Mouse (Mus musculus) G1E (cell line): ENCODE measurements around the gene Cpne2. TPM values are rescaled to one million over a fixed set of nuclear protein-coding genes. Genes with fewer than 3 reads are reported as not detected.

ENCODE experiments used
- ATAC-seq: 2 replicates; pipeline ENCODE4 v1.8.0; 2016; ENCODE audit warnings: mild to moderate bottlenecking; ENCODE audit not compliant: insufficient number of reproducible peaks, poor library complexity, low FRiP score, severe bottlenecking; ENCODE audit errors: extremely low read depth
- DNase-seq: peaks from one replicate; pipeline ENCODE4 v3.0.0; 2012; ENCODE audit warnings: low spot score
- H3K27me3 ChIP-seq: 2 replicates; pipeline ENCODE4 v1.6.1; 2012; ENCODE audit warnings: mild to moderate bottlenecking, low read length, inconsistent platforms; ENCODE audit not compliant: insufficient read depth
- H3K36me3 ChIP-seq: replicated peaks from 2 replicates; pipeline ENCODE3; 2012; ENCODE audit warnings: mild to moderate bottlenecking, inconsistent platforms
- H3K4me1 ChIP-seq: 2 replicates; pipeline ENCODE4 v1.6.1; 2012; ENCODE audit warnings: low read depth, low read length, inconsistent platforms, mixed read lengths; ENCODE audit not compliant: insufficient read depth
- H3K4me3 ChIP-seq: 2 replicates; pipeline ENCODE4 v1.5.1; 2012; ENCODE audit warnings: low read depth, mild to moderate bottlenecking, inconsistent platforms, low read length, moderate library complexity, mixed read lengths
- H3K9me3 ChIP-seq: replicated peaks from 2 replicates; pipeline ENCODE4 v1.6.1; 2012; ENCODE audit warnings: inconsistent platforms
- CTCF ChIP-seq: IDR thresholded peaks from 2 replicates; pipeline ENCODE4 v1.5.1; 2012; ENCODE audit warnings: low read depth, low read length, inconsistent platforms, mixed read lengths
- GATA1 ChIP-seq: IDR thresholded peaks from 2 replicates; pipeline ENCODE4 v1.6.1; 2012; ENCODE audit warnings: borderline replicate concordance, low read length, inconsistent platforms, mixed read lengths
- GATA2 ChIP-seq: IDR thresholded peaks from 2 replicates; pipeline ENCODE4 v1.6.1; 2012; ENCODE audit warnings: low read depth, low read length, inconsistent platforms, borderline replicate concordance
- POLR2AphosphoS5 ChIP-seq: IDR thresholded peaks from 2 replicates; pipeline ENCODE4 v1.6.1; 2012; ENCODE audit warnings: low read depth, low read length, inconsistent platforms; ENCODE audit not compliant: insufficient replicate concordance
- TAL1 ChIP-seq: conservative IDR thresholded peaks from 2 replicates; pipeline ENCODE4 v1.6.1; 2012; ENCODE audit warnings: low read depth, low read length, inconsistent platforms, mixed read lengths
- polyA plus RNA-seq: library from polyadenylated mRNA; stranded (reverse); fragments of >175 nt; gene quantifications from 2 replicates; pipeline ENCODE4 v1.2.3, GENCODE M21; 2012
- total RNA-seq, 2 experiments: library from RNA; stranded (forward) in 1 of 2; stranded (reverse) in 1 of 2; fragments of 200-1000 nt in 1 of 2; fragments of >200 nt in 1 of 2; fragmentation: Nextera tagmentation in 1 of 2; gene quantifications; 2 replicates each; pipeline ENCODE4 v1.2.3; 2014 to 2017

Gene Cpne2
- total RNA-seq (2014; fragmentation: Nextera tagmentation) = not detected in 2 replicates
- 0.38 TPM in 1 of 2 replicates, not detected in the other for total RNA-seq (2017)
- 0.13 and 0.18 TPM in 2 replicates for polyA plus RNA-seq

GRCm38 (mm10) chr8:94532873-94533671 is at the start of gene Cpne2:
Cpne2 (plus strand) TSS chr8:94532990.
- Histone ChIP-seq H3K36me3 (no peaks in the 10 kb centered on the region), H3K4me1 (peaks cover 12% of the 10 kb centered on the region), H3K27me3 (peaks cover 49% of the 10 kb centered on the region), H3K4me3 (no peak within 1 kb of the TSS), H3K9me3 (peaks cover 6% of the 10 kb centered on the region)
- DNase-seq = no peak
- TF ChIP-seq GATA1 (no peak), TAL1 (no peak), CTCF (no peak), POLR2AphosphoS5 (no peak), GATA2 (no peak)
- ATAC-seq = no peak

GRCm38 (mm10) chr8:94485288-94485687 is 47.5 kb upstream of the Cpne2 start:
- DNase-seq (no peak), ATAC-seq (no peak)
- Histone ChIP-seq H3K27me3 (peaks cover 19% of the 10 kb centered on the region), H3K4me1 (peaks cover 8% of the 10 kb centered on the region; the same call in 1 of the 2 replicates), H3K4me3 (no peak overlapping the region), H3K36me3 (no peaks in the 10 kb centered on the region), H3K9me3 (no peaks in the 10 kb centered on the region)
- TF ChIP-seq GATA1 (no peak), CTCF (no peak), TAL1 (no peak), POLR2AphosphoS5 (no peak), GATA2 (no peak)

GRCm38 (mm10) chr8:94485882-94486281 is 46.9 kb upstream of the Cpne2 start:
- peaks cover 8% of the 10 kb centered on the region; the same call in 1 of the 2 replicates for H3K4me1 ChIP-seq
- H3K4me3 ChIP-seq = no peak overlapping the region
- H3K27me3 ChIP-seq = peaks cover 22% of the 10 kb centered on the region
- TF ChIP-seq GATA2 = no peak
- TF ChIP-seq GATA1 = no peak
- no peak for TF ChIP-seq TAL1
- no peak for TF ChIP-seq POLR2AphosphoS5
- no peak for TF ChIP-seq CTCF
- ATAC-seq (no peak), DNase-seq (no peak)
- no peaks in the 10 kb centered on the region for H3K9me3 ChIP-seq
- no peaks in the 10 kb centered on the region for H3K36me3 ChIP-seq

GRCm38 (mm10) chr8:94488016-94488415 is 44.8 kb upstream of the Cpne2 start:
- Histone ChIP-seq H3K4me1 (peaks cover 18% of the 10 kb centered on the region), H3K9me3 (no peaks in the 10 kb centered on the region), H3K4me3 (no peak overlapping the region), H3K36me3 (no peaks in the 10 kb centered on the region), H3K27me3 (peaks cover 22% of the 10 kb centered on the region)
- ATAC-seq (no peak), DNase-seq (no peak)
- TF ChIP-seq POLR2AphosphoS5 = no peak
- no peak for TF ChIP-seq TAL1
- TF ChIP-seq CTCF = no peak
- TF ChIP-seq GATA2 = no peak
- TF ChIP-seq GATA1 = no peak

- Histone ChIP-seq H3K36me3 (no peaks in the 10 kb centered on the region), H3K9me3 (no peaks in the 10 kb centered on the region), H3K4me3 (no peak overlapping the region), H3K4me1 (peaks cover 20% of the 10 kb centered on the region), H3K27me3 (peaks cover 27% of the 10 kb centered on the region)
- no peak for ATAC-seq
- no peak for TF ChIP-seq GATA1
- DNase-seq = no peak
Measured at GRCm38 (mm10) chr8:94489809-94490483, 42.8 kb upstream of the Cpne2 start.

GRCm38 (mm10) chr8:94492021-94492681 is 40.6 kb upstream of the Cpne2 start:
- TF ChIP-seq GATA1 (no peak), CTCF (peak; percentile 60), GATA2 (no peak)
- peak; percentile 60 for DNase-seq
- H3K9me3 ChIP-seq = no peaks in the 10 kb centered on the region
- H3K4me1 ChIP-seq = peaks cover 20% of the 10 kb centered on the region
- H3K36me3 ChIP-seq = no peaks in the 10 kb centered on the region
- H3K27me3 ChIP-seq = peaks cover 38% of the 10 kb centered on the region
- H3K4me3 ChIP-seq = peak overlapping the region; percentile 40; the same call in 1 of the 2 replicates
- peak; percentile 75 for ATAC-seq
